Mouse (Mus musculus) intestine, postnatal 0 days (tissue): Measurements from ENCODE around the gene Gpr62. TPM values are rescaled to one million over a fixed set of nuclear protein-coding genes. Genes with fewer than 3 reads are reported as not detected.

Experiments
- ATAC-seq: fragments of 200-750 bp; cut with Nextera tagmentation; 2 replicates; pipeline ENCODE4 v1.8.0; 2017; ENCODE audit warnings: mild to moderate bottlenecking, moderate TSS enrichment, moderate library complexity
- H3K27ac ChIP-seq: fragments of 300-500 bp; sonication (generic); 2 replicates; pipeline ENCODE4 v1.5.1; 2014; ENCODE audit warnings: mild to moderate bottlenecking, low read depth, low read length, moderate library complexity
- H3K27me3 ChIP-seq: fragments of 300-500 bp; sonication (generic); replicated peaks from 2 replicates; pipeline ENCODE4 v1.6.1; 2014; ENCODE audit warnings: low read length, mixed read lengths; ENCODE audit not compliant: control insufficient read depth, insufficient read depth
- H3K36me3 ChIP-seq: fragments of 300-500 bp; sonication (generic); 2 replicates; pipeline ENCODE4 v1.6.1; 2014; ENCODE audit warnings: mild to moderate bottlenecking, moderate library complexity; ENCODE audit not compliant: control insufficient read depth, insufficient read depth
- H3K4me1 ChIP-seq: fragments of 300-500 bp; sonication (generic); replicated peaks from 2 replicates; pipeline ENCODE4 v1.6.1; 2014; ENCODE audit warnings: antibody characterized with exemption, low read length, mixed read lengths; ENCODE audit not compliant: control insufficient read depth, insufficient read depth
- H3K4me2 ChIP-seq: fragments of 300-500 bp; sonication (generic); replicated peaks from 2 replicates; pipeline ENCODE4 v1.6.1; 2014; ENCODE audit warnings: low read depth, mild to moderate bottlenecking, moderate library complexity
- H3K4me3 ChIP-seq: fragments of 300-500 bp; sonication (generic); 2 replicates; pipeline ENCODE4 v1.5.1; 2014; ENCODE audit warnings: low read depth, low read length
- H3K9ac ChIP-seq: fragments of 300-500 bp; sonication (generic); 2 replicates; pipeline ENCODE4 v1.6.1; 2014; ENCODE audit warnings: mild to moderate bottlenecking, low read depth, low read length
- H3K9me3 ChIP-seq: fragments of 300-500 bp; sonication (generic); 2 replicates; pipeline ENCODE4 v1.6.1; 2016; ENCODE audit warnings: mixed run types; ENCODE audit not compliant: control insufficient read depth
- CTCF ChIP-seq: sonication (generic); IDR thresholded peaks from 2 replicates; pipeline ENCODE4 v1.5.1; 2016; ENCODE audit warnings: low read depth, mild to moderate bottlenecking, control low read depth, antibody characterized with exemption, moderate library complexity
- WGBS: fragments of 180-500 bp; shearing (Covaris S2); extraction: QIAGEN DNeasy Blood & Tissue Kit; methylation state at CpG from one replicate; pipeline ENCODE4 v1.1.7; 2014; 5-methylcytosine and 5-hydroxymethylcytosine counted together
- polyA plus RNA-seq: library from polyadenylated mRNA; unstranded; fragments of >200 nt; fragmentation: Nextera tagmentation; extraction: Ambion mirVana; gene quantifications from 2 replicates; pipeline ENCODE4 v1.2.1, GENCODE M21; 2015

Gpr62 gene
- polyA plus RNA-seq, 1 experiment from 2014 or later, result 0.17 TPM

GRCm38 (mm10) chr9:106428719-106429220 lies 37.0 kb downstream of the Gpr62 start:
- no peaks in the 10 kb centered on the region for H3K27me3 ChIP-seq
- H3K9ac ChIP-seq, result peak overlapping the region; percentile 85
- peak; percentile 31 for TF ChIP-seq CTCF
- H3K4me3 ChIP-seq, result peak overlapping the region; percentile 80
- H3K27ac ChIP-seq, result peak overlapping the region; percentile 89
- ATAC-seq, result peak; percentile 25; the same call in 1 of the 2 replicates
- H3K9me3 ChIP-seq, result no peaks in the 10 kb centered on the region
- peak overlapping the region; percentile 86 for H3K4me2 ChIP-seq
- H3K36me3 ChIP-seq, result peaks cover 22% of the 10 kb centered on the region
- WGBS, result 14% methylated on average over 11 of the region's 11 CpGs
- peaks cover 8% of the 10 kb centered on the region; the same call in 1 of the 2 replicates for H3K4me1 ChIP-seq

DNA sequence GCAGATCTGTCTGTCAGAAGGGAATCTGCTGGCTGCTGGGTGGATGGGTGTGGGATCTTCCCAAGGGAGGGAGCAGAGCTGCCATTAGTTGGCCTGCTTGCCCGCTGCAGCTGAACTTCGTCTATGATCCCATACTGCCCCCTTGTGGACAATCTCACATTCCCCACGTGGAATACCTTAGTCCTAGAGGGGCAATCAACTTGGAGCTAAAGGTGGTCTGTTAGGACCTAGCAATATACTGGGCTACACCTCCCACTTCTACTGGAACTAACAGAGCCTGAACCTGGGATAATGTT lies 43.9 kb downstream of the Gpr62 start:
- no peak overlapping the region for H3K4me3 ChIP-seq
- H3K9ac ChIP-seq, result no peak overlapping the region
- H3K27ac ChIP-seq, result no peak overlapping the region
- H3K4me1 ChIP-seq, result no peaks in the 10 kb centered on the region
- H3K36me3 ChIP-seq, result no peaks in the 10 kb centered on the region
- TF ChIP-seq CTCF, result peak; percentile 99
- peak overlapping the region; percentile 40 for H3K4me2 ChIP-seq
- ATAC-seq, result peak; percentile 58
- no peaks in the 10 kb centered on the region for H3K9me3 ChIP-seq
- 1% methylated on average over 3 of the region's 3 CpGs for WGBS
- peaks cover 7% of the 10 kb centered on the region; the same call in 1 of the 2 replicates for H3K27me3 ChIP-seq

DNA sequence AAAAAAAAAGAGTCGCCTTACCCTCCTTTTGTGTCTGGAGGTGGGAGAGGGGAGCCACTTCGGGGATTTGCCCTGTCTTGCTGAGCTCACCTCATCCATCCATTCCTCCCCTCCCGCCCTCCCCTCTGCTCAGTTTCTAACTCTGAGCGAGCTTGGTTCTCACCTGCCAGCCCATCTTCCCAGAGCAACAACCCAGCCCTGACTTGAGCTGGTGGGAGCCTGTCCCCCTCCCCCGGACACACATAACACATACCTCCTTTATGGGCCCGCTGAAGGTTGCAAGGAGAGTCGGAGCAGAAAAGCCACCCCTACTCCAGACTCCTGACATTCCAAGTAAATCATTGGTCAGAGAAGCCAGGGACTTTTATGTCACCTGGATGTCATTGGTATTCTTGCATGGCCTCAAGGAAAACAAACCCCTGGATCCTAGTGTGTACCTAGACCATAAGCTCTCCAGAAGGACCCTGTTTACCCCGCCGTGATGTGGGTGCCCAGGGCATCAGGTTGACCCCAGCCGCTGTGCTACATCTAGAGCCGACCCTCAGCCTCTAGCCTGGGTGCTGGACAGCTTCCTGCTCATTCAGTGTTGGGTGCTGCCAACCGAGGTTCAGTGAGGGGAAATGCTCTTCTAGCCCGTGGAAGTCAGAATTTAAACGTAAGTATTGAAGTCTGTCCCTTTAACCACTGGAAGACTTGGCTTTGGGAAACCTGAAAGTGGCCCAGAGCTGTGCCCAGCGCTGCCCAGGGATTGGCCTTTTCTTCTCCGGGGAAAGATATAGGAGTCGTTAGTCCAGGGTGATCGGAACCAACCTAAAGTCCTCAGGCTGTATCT lies 44.5 kb downstream of the Gpr62 start:
- no peak overlapping the region for H3K9ac ChIP-seq
- no peak overlapping the region for H3K27ac ChIP-seq
- WGBS, result 19% methylated on average over 17 of the region's 18 CpGs
- H3K4me2 ChIP-seq, result peak overlapping the region; percentile 40
- no peaks in the 10 kb centered on the region for H3K4me1 ChIP-seq
- no peaks in the 10 kb centered on the region for H3K36me3 ChIP-seq
- peaks cover 7% of the 10 kb centered on the region; the same call in 1 of the 2 replicates for H3K27me3 ChIP-seq
- no peaks in the 10 kb centered on the region for H3K9me3 ChIP-seq
- H3K4me3 ChIP-seq, result no peak overlapping the region
- ATAC-seq, result peak; percentile 5; the same call in 1 of the 2 replicates
- no peak for TF ChIP-seq CTCF

DNA sequence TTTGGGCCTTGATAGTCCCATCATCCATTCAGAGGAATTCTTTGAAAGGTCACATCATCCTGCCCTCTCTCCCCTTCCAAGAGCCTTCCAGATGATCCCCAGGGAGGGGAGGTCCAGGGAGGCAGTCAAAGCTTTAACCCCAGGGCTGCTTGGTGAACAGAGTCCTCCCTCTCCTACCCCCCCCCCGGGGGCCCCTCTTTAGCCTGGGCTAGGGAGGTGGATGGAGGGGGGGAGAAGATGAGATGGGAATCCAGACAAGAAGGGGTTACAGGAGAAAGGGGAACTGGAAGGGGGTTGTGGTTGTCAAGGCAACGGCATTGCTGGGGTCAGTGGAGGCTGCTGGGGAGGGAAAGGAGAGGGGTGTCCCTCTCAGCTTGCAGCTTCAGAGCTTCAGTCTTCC lies 45.1 kb downstream of the Gpr62 start:
- Histone ChIP-seq H3K4me2 (no peak overlapping the region), H3K27ac (no peak overlapping the region), H3K4me1 (no peaks in the 10 kb centered on the region), H3K27me3 (peaks cover 7% of the 10 kb centered on the region; the same call in 1 of the 2 replicates), H3K9ac (no peak overlapping the region), H3K9me3 (no peaks in the 10 kb centered on the region), H3K4me3 (no peak overlapping the region), H3K36me3 (no peaks in the 10 kb centered on the region)
- no peak for ATAC-seq
- 10% methylated on average over 2 of the region's 2 CpGs for WGBS
- TF ChIP-seq CTCF, result no peak

GRCm38 (mm10) chr9:106417841-106418625 lies 47.7 kb downstream of the Gpr62 start:
- H3K4me3 ChIP-seq, result 0 out of 2 replicates have a peak overlapping the region, but pooled peaks have one; percentile 7
- no peaks in the 10 kb centered on the region for H3K4me1 ChIP-seq
- peak; percentile 56 for TF ChIP-seq CTCF
- peak overlapping the region; percentile 56 for H3K4me2 ChIP-seq
- WGBS, result 20% methylated on average over 29 of the region's 29 CpGs
- H3K9me3 ChIP-seq, result no peaks in the 10 kb centered on the region
- no peak overlapping the region for H3K27ac ChIP-seq
- peaks cover 7% of the 10 kb centered on the region; the same call in 1 of the 2 replicates for H3K27me3 ChIP-seq
- peak; percentile 17; the same call in 1 of the 2 replicates for ATAC-seq
- H3K36me3 ChIP-seq, result no peaks in the 10 kb centered on the region
- 0 out of 2 replicates have a peak overlapping the region, but pooled peaks have one; percentile 11 for H3K9ac ChIP-seq

GRCm38 (mm10) chr9:106416826-106417225 lies 48.9 kb downstream of the Gpr62 start:
- no peak for TF ChIP-seq CTCF

More at GRCm38 (mm10) chr9:106416826-106417225, 48.9 kb downstream of the Gpr62 start:
- no peaks in the 10 kb centered on the region for H3K36me3 ChIP-seq
- H3K9ac ChIP-seq, result no peak overlapping the region
- no peak overlapping the region for H3K4me3 ChIP-seq
- no peaks in the 10 kb centered on the region for H3K9me3 ChIP-seq
- H3K27me3 ChIP-seq, result peaks cover 7% of the 10 kb centered on the region; the same call in 1 of the 2 replicates
- ATAC-seq, result no peak
- H3K4me1 ChIP-seq, result no peaks in the 10 kb centered on the region
- H3K27ac ChIP-seq, result no peak overlapping the region
- no peak overlapping the region for H3K4me2 ChIP-seq
- 89% methylated on average over 6 of the region's 6 CpGs for WGBS

Other genes with a start within 250 kb of the Gpr62 start
- gene Tlr9, start 243.3 kb downstream of the Gpr62 start, polyA plus RNA-seq, result 0.08 and 0.09 TPM in 2 replicates
- 81.2 and 82.9 TPM in 2 replicates for gene Alas1, start 217.3 kb downstream of the Gpr62 start, polyA plus RNA-seq
- 11.5 and 12.3 TPM in 2 replicates for gene Poc1a, start 184.9 kb downstream of the Gpr62 start, polyA plus RNA-seq
- 4.6 TPM in 2 replicates for gene Dusp7, start 97.3 kb downstream of the Gpr62 start, polyA plus RNA-seq
- 539 and 575 TPM in 2 replicates for gene Rpl29, start 36.5 kb downstream of the Gpr62 start, polyA plus RNA-seq
- 42.2 and 43.2 TPM in 2 replicates for gene Acy1, start 27.6 kb downstream of the Gpr62 start, polyA plus RNA-seq
- gene Abhd14b, start 18.5 kb downstream of the Gpr62 start, polyA plus RNA-seq, result 35.9 and 38.1 TPM in 2 replicates
- 20.8 and 21.0 TPM in 2 replicates for gene Abhd14a, start 18.3 kb downstream of the Gpr62 start, polyA plus RNA-seq
- 13.8 and 15.7 TPM in 2 replicates for gene Pcbp4, start 12.6 kb downstream of the Gpr62 start, polyA plus RNA-seq
- gene Rrp9, start 10.0 kb upstream of the Gpr62 start, polyA plus RNA-seq, result 17.7 and 19.4 TPM in 2 replicates
- gene Parp3, start 11.0 kb upstream of the Gpr62 start, polyA plus RNA-seq, result 2.5 and 3.8 TPM in 2 replicates
- not detected in 2 replicates for gene Iqcf1, start 34.0 kb upstream of the Gpr62 start, polyA plus RNA-seq
- gene Iqcf5, start 48.6 kb upstream of the Gpr62 start, polyA plus RNA-seq, result not detected in 2 replicates
- not detected in 2 replicates for gene Iqcf3, start 95.7 kb upstream of the Gpr62 start, polyA plus RNA-seq
- gene Iqcf4, start 105.1 kb upstream of the Gpr62 start, polyA plus RNA-seq, result not detected in 2 replicates
- not detected in 2 replicates for gene Iqcf6, start 160.6 kb upstream of the Gpr62 start, polyA plus RNA-seq
- not detected in 2 replicates for gene Grm2, start 190.1 kb upstream of the Gpr62 start, polyA plus RNA-seq
- gene Tex264, start 220.0 kb upstream of the Gpr62 start, polyA plus RNA-seq, result 100 and 109 TPM in 2 replicates